Mouse (Mus musculus) erythroblast, embryonic 14.5 days (primary cell): ENCODE results near the gene Slc16a13.

Source experiments
- GATA1 ChIP-seq: IDR thresholded peaks from 2 replicates; pipeline ENCODE4 v1.6.1; 2012; ENCODE audit warnings: low read length, inconsistent platforms, mixed read lengths
- TAL1 ChIP-seq: IDR thresholded peaks from 3 replicates; pipeline ENCODE4 v1.6.1; 2012; ENCODE audit warnings: low read length, inconsistent platforms, mixed read lengths

GRCm38 (mm10) chr11:70206801-70207200 lies 14.1 kb downstream of the Slc16a13 start:
- TF ChIP-seq GATA1 (no peak), TAL1 (no peak)
